Mouse (Mus musculus): ENCODE results near the gene Adamts12. TPM values are rescaled to one million over a fixed set of nuclear protein-coding genes. Genes with fewer than 3 reads are reported as not detected.

The Adamts12 gene
- polyA plus RNA-seq, 1 experiment from 2014 or later, result 2.0 TPM

DNA sequence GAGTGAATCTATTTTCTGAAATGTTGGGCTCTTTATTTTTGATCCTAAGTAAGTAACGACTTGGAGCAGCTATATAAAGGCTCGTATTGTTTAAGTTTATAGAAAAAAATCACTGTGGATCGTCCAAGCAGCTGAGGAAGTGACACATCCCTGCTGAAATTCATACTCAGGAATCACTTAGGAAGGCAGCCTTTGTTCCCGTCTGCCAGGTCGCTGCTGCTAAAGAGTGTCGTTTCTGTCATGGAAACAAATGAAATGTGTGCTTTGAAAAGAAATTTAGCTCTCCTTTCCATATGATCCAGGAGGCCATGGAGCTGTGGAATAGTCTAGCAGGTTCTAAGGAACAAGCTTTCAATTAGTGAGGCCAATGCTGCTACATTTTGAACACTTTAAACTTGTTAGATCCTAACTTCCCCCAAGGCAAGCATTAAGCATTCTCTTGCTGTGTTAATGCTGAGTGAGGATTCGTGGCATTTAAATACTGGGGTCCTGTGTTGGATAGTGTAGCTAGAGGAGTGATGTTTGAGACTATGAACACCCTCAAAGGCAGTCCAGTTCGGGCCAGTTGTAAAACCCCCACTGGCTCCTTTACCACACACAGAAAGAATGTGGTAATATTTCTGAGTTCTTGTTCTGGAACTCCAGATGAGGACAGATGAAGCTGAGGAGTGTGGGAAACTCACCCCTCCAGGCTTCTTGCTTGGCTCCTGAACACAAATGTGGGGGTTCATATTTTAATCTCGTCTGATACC lies 19.8 kb downstream of the Adamts12 start:
- Histone ChIP-seq H3K9ac (no peak overlapping the region), H3K27ac (replicated peaks) (peak overlapping the region; percentile 52; the same call in 1 of the 2 replicates), H3K9me3 (no peaks in the 10 kb centered on the region), H3K4me3 (no peak overlapping the region), H3K27me3 (no peaks in the 10 kb centered on the region), H3K36me3 (no peaks in the 10 kb centered on the region), H3K4me2 (no peak overlapping the region), H3K4me1 (replicated peaks) (peaks cover 26% of the 10 kb centered on the region)
- no peak for ATAC-seq (ENCODE audit: low read depth)
- WGBS, result 22% methylated on average over 9 of the region's 9 CpGs

- H3K4me1 ChIP-seq (replicated peaks), result peaks cover 26% of the 10 kb centered on the region
- H3K27ac ChIP-seq (replicated peaks), result peak overlapping the region; percentile 52; the same call in 1 of the 2 replicates
- H3K36me3 ChIP-seq, result no peaks in the 10 kb centered on the region
- ATAC-seq (ENCODE audit: low read depth), result no peak
- H3K9me3 ChIP-seq, result no peaks in the 10 kb centered on the region
- no peak overlapping the region for H3K4me2 ChIP-seq
- no peak overlapping the region for H3K4me3 ChIP-seq
- 19% methylated on average over 1 of the region's 1 CpGs for WGBS
- no peaks in the 10 kb centered on the region for H3K27me3 ChIP-seq
- H3K9ac ChIP-seq, result no peak overlapping the region
Observed at GRCm38 (mm10) chr15:11084993-11085365, 20.4 kb downstream of the Adamts12 start.

GRCm38 (mm10) chr15:11089494-11089893 lies 24.9 kb downstream of the Adamts12 start:
- H3K4me3 ChIP-seq, result no peak overlapping the region

GRCm38 (mm10) chr15:11095566-11095965 lies 31.0 kb downstream of the Adamts12 start:
- WGBS, result 78% methylated on average over 3 of the region's 3 CpGs
- Histone ChIP-seq H3K9me3 (no peaks in the 10 kb centered on the region), H3K36me3 (no peaks in the 10 kb centered on the region), H3K4me2 (no peak overlapping the region), H3K27me3 (no peaks in the 10 kb centered on the region), H3K4me1 (replicated peaks) (peaks cover 18% of the 10 kb centered on the region), H3K9ac (no peak overlapping the region), H3K27ac (replicated peaks) (no peak overlapping the region), H3K4me3 (no peak overlapping the region)
- no peak for ATAC-seq (ENCODE audit: low read depth)

More at GRCm38 (mm10) chr15:11089494-11089893, 24.9 kb downstream of the Adamts12 start:
- Histone ChIP-seq H3K9me3 (no peaks in the 10 kb centered on the region), H3K27ac (replicated peaks) (no peak overlapping the region), H3K9ac (no peak overlapping the region), H3K4me2 (no peak overlapping the region), H3K4me1 (replicated peaks) (peaks cover 7% of the 10 kb centered on the region), H3K36me3 (no peaks in the 10 kb centered on the region), H3K27me3 (no peaks in the 10 kb centered on the region)
- WGBS, result 81% methylated on average over 3 of the region's 3 CpGs
- no peak for ATAC-seq (ENCODE audit: low read depth)

GRCm38 (mm10) chr15:11097967-11098702 lies 33.5 kb downstream of the Adamts12 start:
- ATAC-seq (ENCODE audit: low read depth), result no peak

DNA sequence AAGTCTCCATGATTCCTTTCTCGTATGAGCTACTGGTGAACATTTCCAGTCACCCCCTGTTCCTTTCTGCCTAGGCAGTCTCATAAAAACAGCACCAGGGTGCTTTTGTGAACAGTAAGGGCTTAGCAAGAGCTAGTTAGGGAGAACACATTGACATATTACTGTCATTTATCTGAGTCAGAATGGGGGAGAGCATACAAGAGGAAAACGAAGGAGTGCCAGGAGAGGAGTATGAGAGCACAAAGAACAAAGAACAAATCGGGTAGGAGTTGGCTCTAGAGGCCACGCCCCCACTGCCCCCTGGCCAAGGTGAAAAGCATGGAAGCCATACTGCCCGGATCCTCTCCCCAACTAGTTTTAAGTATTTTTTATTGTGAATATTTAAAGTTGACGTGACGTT lies 34.4 kb downstream of the Adamts12 start:
- H3K9ac ChIP-seq, result no peak overlapping the region
- H3K9me3 ChIP-seq, result no peaks in the 10 kb centered on the region
- H3K27me3 ChIP-seq, result no peaks in the 10 kb centered on the region
- 55% methylated on average over 7 of the region's 7 CpGs for WGBS
- H3K4me3 ChIP-seq, result no peak overlapping the region
- ATAC-seq (ENCODE audit: low read depth), result 0 out of 2 replicates have a peak, but pooled peaks have one; percentile 63
- H3K27ac ChIP-seq (replicated peaks), result peak overlapping the region; percentile 42
- H3K4me1 ChIP-seq (replicated peaks), result peaks cover 18% of the 10 kb centered on the region
- H3K36me3 ChIP-seq, result no peaks in the 10 kb centered on the region
- no peak overlapping the region for H3K4me2 ChIP-seq

More at GRCm38 (mm10) chr15:11097967-11098702, 33.5 kb downstream of the Adamts12 start:
- H3K36me3 ChIP-seq, result no peaks in the 10 kb centered on the region
- H3K9me3 ChIP-seq, result no peaks in the 10 kb centered on the region
- H3K27me3 ChIP-seq, result no peaks in the 10 kb centered on the region
- H3K4me3 ChIP-seq, result no peak overlapping the region
- H3K27ac ChIP-seq (replicated peaks), result peak overlapping the region; percentile 42
- no peak overlapping the region for H3K9ac ChIP-seq
- H3K4me2 ChIP-seq, result no peak overlapping the region
- peaks cover 18% of the 10 kb centered on the region for H3K4me1 ChIP-seq (replicated peaks)
- 54% methylated on average over 4 of the region's 4 CpGs for WGBS

DNA sequence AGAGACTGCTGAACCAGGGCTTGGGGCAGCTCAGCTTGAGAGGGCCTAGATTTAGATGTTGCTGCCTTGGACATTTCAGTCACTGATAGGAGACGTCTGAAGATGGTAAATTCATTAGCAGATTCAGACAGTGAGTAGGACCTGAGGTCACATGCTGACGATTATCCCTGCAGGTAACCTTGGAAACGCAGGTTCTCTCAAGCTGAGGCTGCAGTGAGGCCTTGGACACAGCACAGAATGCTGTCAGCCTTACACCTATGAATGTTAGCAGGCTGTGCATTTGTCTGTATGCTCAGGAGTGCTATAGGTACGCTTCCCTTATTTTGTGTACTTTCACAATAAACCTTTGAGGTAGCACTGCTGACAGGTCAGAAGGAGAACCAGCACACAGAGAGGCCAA lies 36.3 kb downstream of the Adamts12 start:
- Histone ChIP-seq H3K36me3 (no peaks in the 10 kb centered on the region), H3K4me1 (replicated peaks) (peaks cover 18% of the 10 kb centered on the region), H3K27ac (replicated peaks) (no peak overlapping the region), H3K9me3 (no peaks in the 10 kb centered on the region), H3K9ac (no peak overlapping the region), H3K4me2 (no peak overlapping the region), H3K27me3 (no peaks in the 10 kb centered on the region), H3K4me3 (no peak overlapping the region)
- 67% methylated on average over 4 of the region's 4 CpGs for WGBS
- ATAC-seq (ENCODE audit: low read depth), result no peak

- Histone ChIP-seq H3K9ac (no peak overlapping the region), H3K4me2 (no peak overlapping the region), H3K36me3 (no peaks in the 10 kb centered on the region), H3K4me3 (no peak overlapping the region), H3K27me3 (no peaks in the 10 kb centered on the region), H3K9me3 (no peaks in the 10 kb centered on the region), H3K4me1 (replicated peaks) (no peaks in the 10 kb centered on the region), H3K27ac (replicated peaks) (no peak overlapping the region)
- 74% methylated on average over 2 of the region's 2 CpGs for WGBS
- no peak for ATAC-seq (ENCODE audit: low read depth)
Observed at GRCm38 (mm10) chr15:11105101-11105500, 40.5 kb downstream of the Adamts12 start.

DNA sequence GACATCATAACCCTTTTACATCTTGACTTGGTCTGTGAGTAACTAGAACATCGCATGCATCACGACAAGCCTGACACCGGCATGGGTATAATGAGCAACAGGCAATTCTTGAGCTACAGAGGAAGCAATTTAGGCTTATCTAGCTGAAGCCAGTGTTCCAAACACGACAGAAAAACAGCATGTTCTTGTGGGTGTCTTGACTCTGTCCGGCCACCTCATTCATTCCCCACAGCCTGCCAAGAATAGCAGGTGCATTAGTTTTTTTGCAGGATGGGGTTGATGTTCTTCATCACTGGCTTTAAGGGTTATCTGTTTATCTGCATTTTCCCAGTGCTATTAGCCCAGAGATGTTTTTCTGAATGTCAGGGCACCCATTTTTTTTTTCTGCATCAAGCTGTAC lies 42.8 kb downstream of the Adamts12 start:
- Histone ChIP-seq H3K27me3 (no peaks in the 10 kb centered on the region), H3K4me3 (no peak overlapping the region), H3K36me3 (no peaks in the 10 kb centered on the region), H3K4me2 (no peak overlapping the region), H3K27ac (replicated peaks) (no peak overlapping the region), H3K4me1 (replicated peaks) (no peaks in the 10 kb centered on the region), H3K9ac (no peak overlapping the region), H3K9me3 (no peaks in the 10 kb centered on the region)
- 85% methylated on average over 5 of the region's 5 CpGs for WGBS
- no peak for ATAC-seq (ENCODE audit: low read depth)

GRCm38 (mm10) chr15:11114631-11115197 lies 50.1 kb downstream of the Adamts12 start:
- Histone ChIP-seq H3K9me3 (no peaks in the 10 kb centered on the region), H3K4me3 (no peak overlapping the region), H3K9ac (no peak overlapping the region), H3K27me3 (no peaks in the 10 kb centered on the region), H3K36me3 (no peaks in the 10 kb centered on the region), H3K4me1 (replicated peaks) (peaks cover 8% of the 10 kb centered on the region), H3K27ac (replicated peaks) (no peak overlapping the region), H3K4me2 (no peak overlapping the region)
- WGBS, result 18% methylated on average over 8 of the region's 8 CpGs
- peak; percentile 32; the same call in 1 of the 2 replicates for ATAC-seq (ENCODE audit: low read depth)

DNA sequence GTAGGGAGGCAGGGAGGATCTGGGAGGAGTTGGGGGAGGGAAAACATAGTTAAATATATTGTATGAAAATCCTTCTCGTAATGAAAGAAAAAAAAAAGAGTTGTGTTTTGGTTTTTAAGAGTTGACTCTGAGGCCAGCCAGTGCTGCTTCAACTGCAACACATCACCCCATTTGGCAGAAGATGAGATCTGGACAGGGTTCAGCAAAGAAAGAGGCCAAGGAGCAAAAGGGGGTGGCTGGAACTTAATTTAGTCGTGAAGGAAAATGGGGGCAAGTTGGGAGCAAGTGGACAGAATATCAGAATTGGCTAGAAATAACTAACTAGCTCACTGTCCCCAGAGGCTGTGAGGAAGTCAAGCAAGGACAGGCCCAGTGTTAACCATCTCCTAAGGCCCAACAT lies 51.7 kb downstream of the Adamts12 start:
- Histone ChIP-seq H3K27me3 (no peaks in the 10 kb centered on the region), H3K4me2 (no peak overlapping the region), H3K9me3 (no peaks in the 10 kb centered on the region), H3K27ac (replicated peaks) (no peak overlapping the region), H3K4me3 (no peak overlapping the region), H3K36me3 (no peaks in the 10 kb centered on the region), H3K4me1 (replicated peaks) (peaks cover 8% of the 10 kb centered on the region), H3K9ac (no peak overlapping the region)
- no peak for ATAC-seq (ENCODE audit: low read depth)
- WGBS, result 67% methylated on average over 2 of the region's 2 CpGs

- WGBS, result 82% methylated on average over 3 of the region's 3 CpGs
- H3K9ac ChIP-seq, result no peak overlapping the region
Observed at GRCm38 (mm10) chr15:11116853-11117252, 52.3 kb downstream of the Adamts12 start.

More at GRCm38 (mm10) chr15:11116853-11117252, 52.3 kb downstream of the Adamts12 start:
- no peaks in the 10 kb centered on the region for H3K27me3 ChIP-seq
- H3K27ac ChIP-seq (replicated peaks), result no peak overlapping the region
- H3K4me2 ChIP-seq, result no peak overlapping the region
- ATAC-seq (ENCODE audit: low read depth), result no peak
- peaks cover 8% of the 10 kb centered on the region for H3K4me1 ChIP-seq (replicated peaks)
- H3K4me3 ChIP-seq, result no peak overlapping the region
- no peaks in the 10 kb centered on the region for H3K36me3 ChIP-seq
- H3K9me3 ChIP-seq, result no peaks in the 10 kb centered on the region
